Mouse (Mus musculus): ENCODE measurements around the gene Anapc11.

Anapc11 gene

DNA sequence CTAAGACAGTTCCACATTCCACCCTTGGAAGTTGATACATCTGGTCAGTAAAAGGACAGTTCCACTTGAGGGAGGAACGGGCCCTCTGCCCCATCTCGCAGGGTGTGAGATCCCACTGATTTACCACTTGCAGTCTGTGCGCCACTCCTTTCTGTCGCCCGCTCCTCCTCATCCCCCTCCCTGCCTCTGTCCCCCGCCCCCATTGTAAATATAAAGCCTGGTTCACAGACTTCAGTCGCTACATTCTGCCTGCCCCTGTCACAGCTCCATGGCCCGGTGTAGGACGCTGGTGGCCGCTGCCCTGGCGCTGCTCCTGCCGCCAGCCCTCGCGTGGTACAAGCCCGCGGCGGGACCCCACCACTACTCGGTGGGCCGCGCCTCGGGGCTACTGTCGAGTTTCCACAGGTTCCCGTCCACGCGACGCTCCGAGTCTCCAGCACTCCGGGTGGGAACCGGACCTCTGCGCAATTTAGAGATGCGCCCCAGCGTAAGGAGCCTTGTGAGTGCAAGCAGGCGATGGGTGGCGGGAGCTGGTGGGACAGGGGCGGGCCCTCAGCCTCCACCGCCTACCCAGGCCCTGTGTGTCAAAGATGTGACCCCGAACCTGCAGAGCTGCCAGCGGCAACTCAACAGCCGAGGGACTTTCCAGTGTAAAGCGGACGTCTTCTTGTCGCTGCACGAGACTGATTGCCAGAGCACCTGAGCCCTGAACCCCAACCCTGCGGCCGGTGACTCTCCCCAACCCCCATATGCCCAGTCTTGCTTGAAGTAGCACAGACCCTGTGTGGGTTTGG is 10.2 kb downstream of the Anapc11 start, which contains the start of gene Npb:
Gene Npb (plus strand): TSS at position 237 of the 794 bp plus-strand sequence.
- no peak for DNase-seq

DNA sequence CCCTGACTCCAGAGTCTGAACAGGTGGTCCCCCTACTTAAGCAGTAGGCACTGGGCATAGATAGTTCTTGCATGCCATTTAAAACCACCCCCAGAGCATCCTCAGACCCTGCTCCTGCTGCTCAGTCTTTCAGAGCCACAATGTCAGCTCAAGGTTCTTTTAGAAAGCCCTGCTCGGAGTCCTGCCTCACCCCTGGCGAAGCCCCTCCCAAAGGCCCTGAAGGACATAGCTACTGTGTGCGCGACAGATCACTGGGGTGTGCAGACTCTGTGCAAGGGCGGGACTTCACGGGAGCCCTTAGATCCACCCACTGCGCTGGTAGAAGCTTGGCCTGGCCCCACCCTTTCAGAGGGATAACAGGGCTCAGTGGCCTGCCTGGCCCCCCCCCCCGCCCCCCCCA is 11.0 kb downstream of the Anapc11 start:
- peak; percentile 11 for DNase-seq

DNA sequence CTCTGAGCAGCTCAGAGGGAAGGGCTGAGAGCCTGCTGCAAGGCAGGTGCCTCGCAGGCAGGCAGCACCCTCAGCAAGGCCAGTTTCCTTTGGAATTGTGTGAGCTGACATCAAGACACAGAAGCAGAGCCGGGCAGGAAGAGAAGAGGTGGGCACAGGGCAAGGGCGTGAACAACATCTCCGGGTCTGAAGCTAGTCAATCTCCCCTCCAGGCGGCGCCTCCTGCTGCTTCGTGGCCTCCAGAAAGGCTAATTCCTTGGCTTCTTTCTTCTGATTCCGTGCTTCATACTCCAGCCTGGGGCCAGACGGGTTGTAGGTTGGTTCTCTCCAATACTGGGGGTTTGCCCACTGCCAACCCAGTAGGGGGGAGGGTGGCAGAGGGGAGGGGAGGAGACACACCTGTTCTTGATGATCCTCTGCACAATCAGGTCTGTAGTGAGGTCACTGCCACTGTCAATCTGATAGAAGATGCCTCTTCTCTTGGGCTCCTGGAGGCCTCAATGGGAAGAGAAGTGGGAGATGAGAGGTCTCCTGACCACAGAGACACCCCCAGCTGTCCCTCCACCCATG is 12.3 kb downstream of the Anapc11 start:
- no peak for DNase-seq

DNA sequence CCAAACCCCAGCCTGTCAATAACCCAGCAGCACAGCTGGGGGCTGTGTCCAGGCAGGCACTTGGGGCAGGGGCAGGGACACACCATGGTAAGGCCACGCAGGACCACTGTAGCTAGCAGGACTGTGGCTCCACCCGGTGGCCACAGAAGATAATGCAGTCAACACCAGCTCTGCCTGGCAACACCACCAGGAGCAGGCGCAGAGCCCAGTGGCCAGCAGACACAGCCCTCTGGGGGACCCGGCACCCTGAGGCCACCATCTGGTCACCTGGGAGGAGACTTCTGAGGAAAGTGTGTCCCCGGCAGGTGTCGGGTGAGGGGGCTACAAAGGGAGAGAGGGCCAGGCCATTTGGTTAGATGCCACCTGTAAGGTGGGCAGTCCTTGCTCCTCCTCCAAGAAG is 14.5 kb downstream of the Anapc11 start:
- no peak for DNase-seq

DNA sequence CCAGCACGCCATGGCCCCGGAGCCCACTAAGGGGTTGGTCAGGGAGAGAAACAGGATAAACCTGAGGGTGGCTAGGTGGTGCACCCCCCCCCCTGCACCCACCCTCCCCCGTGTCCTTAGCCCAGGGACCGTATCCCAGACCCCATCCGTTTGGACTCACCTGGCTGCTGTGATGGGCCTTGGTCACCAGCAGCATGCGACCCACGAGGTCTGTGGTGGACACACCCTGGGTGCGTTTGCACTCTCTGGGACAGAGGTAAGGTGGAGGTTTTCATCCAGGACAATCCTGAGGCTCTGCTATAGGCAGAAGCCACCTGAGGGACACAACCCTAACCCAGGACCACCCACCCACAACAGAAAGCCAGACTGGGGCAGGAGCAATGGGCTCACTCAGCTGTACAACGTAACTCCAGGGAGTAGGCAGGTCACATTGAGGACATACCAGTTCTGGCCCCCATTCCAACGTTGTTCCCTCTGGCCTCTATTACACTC is 15.3 kb downstream of the Anapc11 start:
- DNase-seq: no peak

DNA sequence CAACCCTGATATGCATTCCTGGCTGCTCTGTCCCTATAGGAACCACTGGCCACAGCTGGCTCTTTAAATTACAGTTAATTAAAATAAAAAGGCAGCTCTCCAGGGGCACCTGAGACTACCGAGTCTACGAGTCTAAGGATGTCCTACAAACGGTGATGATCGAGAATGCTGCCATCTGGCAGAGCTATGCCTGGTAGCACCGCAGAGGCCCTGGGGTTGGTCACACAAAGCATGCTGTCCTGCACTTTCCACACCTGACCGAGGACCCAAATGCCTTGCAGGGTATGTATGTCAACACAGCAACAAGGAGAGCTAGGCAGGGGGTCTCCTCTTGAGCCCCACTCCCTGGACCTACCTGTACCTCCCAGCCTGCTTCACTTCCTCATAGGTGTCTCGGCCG is 15.8 kb downstream of the Anapc11 start:
- DNase-seq: no peak

DNA sequence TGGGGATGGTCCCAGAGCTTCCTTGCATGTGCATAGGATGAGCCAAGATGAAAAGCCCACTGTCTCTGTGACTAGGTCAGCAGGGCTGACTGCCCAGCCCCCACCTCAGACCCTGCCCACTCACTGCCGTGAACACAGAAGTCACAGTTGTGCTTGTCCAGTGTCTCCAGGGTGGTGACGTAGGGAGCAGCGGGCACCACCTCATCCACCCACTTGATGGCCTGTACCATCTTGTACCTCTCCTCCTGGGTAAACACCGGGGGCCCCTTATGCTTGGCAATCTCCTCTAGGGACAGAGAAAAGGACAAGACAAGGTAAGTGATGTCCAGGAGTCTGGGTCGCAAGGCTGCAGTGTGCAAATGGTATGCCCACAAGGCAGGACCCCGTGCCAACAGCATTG is 16.9 kb downstream of the Anapc11 start:
- DNase-seq: no peak

DNA sequence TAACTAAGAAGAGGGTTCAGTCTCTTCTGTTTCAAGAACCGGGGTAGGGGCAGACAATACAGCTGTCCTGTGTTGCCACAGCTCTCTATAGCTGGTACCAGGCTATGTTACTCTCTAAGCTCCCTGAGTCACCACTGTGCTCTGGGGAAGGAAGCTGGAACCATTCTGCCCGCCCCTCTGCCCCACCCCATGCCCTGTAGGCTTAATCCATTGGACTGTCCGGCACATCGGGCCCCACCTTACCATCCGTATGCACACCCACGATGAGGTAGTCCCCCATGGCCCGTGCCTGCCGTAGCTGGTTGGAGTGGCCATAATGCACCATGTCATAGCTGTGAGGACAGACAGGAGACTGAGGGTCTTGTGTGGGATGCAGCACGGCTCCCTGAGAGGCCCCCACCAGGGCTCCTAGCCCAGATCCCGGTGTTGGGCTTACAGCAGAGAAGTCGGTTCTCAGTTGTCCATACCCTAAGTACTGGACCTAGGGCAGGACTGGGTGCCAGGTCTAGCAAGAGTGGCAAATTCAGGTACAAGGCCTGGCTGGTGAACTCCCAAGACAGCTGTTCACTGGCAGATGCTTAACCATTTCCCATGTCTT is 17.5 kb downstream of the Anapc11 start:
- DNase-seq: no peak

DNA sequence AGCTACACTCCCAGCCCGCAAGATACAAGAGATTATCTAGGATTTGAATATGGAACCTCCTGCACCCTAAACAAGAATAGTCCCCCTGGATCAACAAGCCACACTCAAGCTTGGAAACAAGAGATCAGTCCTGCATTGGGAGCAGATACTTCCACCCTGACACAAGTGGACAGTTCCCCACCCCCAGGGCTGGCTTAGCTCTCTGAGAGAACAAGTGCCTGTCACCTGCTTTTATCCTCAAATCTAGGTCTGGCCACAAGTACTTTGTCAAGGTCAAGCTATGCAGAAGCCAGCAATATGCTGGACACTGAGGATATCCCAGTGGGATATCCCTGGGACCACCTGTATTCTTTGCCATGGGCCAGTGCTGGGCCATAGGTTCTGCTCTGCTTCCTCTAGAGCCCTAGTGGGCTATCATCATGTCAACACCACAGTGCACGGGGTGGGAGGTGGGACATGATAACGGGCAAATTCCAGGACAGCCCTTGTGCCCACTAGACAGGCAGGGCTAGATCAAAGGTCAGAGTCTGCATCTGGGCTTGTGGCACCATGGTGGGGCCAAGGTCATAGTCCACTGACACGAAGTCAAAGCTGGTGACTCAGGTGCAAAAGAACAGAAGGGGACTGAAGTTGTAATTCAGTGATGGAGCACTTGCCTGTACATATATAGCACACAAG is 18.5 kb downstream of the Anapc11 start:
- DNase-seq: no peak

DNA sequence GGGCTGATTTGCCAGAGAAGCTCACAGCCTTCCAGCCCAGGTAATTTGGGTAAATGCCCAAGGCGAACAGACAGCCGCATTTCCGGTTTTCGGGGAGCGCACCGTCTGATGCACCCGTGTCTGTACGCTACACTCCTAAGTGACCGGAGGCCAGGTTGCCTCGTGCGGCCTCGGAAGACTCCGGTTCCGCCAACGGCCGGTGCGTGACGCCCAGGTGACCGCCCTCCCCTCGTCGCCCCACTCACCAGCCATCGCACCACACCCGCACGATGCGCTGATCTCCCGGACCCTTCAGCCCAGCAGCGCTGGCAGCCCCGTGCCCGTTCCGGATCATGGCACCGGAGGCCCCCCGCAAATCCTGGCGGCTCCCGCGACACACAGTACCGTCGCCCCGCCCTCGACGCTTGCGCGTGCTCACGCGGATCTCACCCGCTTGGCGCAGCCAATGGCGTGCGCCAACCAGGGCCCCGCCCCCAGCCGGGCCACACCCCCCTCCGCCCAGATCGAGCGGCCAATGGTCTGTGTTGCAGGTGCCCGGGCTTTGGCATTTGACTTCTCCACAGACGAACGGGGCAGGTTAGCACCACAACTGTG is 19.4 kb downstream of the Anapc11 start, which contains the start of gene Pcyt2:
Gene Pcyt2 (minus strand): TSS at position 418 of the 594 bp plus-strand sequence.
- peak; percentile 92 for DNase-seq

DNA sequence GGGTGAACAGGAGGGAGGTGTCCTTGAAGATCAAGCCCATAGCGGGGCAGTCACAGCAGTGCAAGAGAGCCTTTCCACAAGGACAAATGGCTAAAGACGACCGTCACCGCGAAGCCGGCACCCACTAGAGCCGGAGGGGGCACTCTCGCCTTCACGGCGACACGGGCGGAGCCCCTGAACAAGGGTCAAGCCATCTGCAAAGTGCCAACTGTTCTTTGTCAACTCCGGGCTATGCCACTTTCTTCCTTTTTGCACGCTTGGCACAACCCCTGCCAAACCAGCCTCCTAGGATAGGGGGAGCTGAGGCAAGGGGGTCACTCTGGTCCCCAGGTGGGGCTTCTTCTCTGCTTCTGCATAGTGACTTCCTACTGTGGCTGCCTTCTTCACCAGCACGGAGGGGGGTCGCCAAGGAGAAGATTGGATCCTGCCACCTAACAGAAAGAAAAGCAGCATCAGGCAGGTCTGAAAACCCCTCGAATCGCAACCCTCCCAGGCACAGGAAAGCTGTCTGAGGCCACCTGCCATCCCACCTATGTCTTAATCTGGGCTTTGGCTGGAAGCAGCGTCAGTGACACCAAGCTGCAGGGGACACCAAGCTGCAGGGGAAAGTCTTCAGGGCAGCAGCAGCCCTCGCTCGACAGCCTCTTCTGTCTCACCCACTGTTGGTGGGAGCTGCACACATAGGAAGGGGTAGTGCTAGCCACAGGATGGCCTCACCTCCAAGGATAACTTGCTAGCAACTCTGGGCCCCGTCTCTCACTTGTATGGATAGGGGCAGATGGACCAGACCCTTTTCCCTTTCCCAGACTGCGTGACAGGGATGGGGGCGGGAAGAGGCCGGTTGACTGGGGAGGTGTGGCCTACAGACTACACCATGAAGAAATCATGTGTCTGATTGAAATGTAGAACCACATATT is 20.7 kb downstream of the Anapc11 start:
- no peak for DNase-seq

DNA sequence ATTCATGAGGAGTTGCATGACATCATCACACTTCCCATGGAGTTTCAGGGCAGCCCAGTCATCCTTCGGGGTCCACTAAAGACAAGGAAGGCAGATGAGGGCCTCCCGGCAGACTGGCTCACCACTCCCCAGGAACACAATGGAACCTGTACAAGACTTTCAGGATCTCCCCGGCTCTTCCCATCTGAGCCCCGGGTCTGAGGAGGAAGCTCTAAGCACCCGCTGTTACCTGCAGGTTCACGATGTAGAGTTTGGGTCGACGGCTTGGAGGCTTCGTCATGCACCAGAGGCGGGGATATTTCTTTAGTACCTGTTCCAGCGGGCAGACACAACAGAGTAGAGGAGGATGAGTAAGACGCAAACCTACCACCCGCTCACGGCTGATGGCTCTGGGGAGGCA is 22.0 kb downstream of the Anapc11 start:
- no peak for DNase-seq

DNA sequence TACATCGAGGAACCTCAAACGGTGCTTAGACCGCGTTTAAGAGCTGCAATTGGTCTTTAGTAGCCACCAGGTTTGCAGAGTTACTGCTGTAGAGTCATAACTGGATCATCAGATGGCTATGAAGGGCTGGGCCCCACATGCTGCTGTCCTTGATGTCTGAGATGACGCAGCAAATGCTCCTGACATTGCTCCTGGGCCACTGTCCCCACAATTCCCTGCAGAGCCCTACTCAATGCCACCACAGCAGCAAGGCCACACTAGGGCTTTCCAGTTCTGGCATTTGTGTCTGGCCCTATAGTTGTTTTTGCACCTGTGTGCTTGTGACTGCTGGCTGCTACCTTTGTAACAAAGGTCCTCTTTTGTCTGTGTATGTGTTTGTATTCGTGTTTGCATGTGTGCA is 24.6 kb downstream of the Anapc11 start:
- no peak for DNase-seq

DNA sequence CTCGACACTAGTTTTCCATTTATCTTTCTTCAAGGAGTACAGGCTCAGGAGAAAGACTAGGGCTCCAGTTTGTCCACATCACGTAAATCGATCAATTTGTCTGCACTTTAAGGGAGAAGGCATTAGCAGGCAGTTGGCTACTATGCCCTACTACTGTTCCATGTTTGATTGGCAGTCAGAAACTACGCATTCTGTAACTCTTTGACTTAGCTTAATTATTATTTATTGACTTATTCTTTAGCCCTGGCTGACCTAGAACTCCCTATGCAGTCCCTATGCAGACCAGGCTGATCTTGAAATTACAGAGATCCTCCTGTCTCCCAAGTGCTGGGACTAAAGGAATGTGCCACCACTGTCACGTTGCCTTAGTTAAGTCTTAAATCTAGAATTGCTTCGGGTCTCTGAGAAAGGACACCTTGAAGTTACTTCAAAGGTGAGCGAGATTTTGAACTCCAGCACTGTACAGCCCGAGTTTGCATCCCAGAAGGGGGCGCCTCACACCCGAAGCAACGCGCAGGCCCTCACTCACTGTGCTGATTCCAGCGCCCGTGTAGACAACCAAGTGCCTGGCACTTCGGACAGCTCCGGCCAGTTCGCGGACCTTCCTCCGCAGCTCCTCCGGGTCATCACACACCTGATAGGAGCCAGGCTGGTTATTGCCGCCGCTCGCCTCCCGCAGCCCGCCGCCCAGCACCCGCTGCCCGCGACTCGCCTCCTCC is 25.9 kb downstream of the Anapc11 start:
- no peak for DNase-seq

DNA sequence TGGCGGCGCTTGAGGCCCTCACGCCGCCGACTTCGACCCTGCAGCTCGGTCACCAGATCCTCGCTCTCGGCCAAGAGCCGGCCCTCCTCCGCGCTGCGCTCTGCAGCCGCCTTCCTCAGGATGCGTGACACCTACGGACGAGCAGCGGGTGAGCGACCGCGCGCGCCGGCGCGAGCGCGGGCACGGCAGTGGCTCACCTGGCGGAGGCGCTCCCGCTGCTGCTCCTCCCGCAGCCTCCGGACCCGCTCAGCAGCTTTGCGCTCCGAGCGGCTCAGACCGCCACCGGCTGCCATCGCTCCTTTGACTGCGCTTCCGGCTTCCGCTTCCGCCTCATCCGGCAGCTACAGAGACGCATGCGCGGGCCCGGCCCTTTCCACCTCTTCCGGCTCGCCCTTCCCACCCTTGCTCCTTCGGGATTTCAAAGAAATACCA is 26.5 kb downstream of the Anapc11 start:
- DNase-seq: peak; percentile 84

DNA sequence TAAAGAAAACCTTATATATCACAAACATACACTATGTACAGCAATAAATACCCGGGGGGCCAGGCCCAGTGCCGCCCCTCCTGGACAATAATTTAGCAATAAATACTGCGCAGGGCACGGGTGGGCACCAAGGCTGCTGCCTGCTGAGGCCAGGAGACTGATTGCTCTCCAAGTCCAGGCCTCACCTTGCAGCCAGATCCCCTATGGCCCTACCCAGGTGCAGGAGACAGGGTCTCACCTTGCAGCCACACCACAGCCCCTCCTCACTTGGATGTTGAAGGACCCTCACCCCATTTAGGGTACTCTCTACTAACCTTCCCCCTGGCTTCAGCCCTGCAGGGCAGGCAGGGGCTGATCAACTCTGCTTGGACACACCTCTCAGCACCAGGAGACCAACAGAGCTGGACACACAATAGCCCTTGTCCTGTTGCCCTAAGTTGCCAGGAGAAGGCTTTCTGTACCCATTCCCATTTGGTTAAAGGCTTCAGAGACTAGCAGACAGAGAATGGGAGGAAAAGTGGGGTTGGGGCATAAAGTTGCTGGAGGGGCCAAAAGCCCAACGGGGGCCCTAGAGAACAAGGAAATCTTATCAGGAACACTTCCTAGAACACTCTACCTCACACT is 27.0 kb downstream of the Anapc11 start, which contains the start of gene Sirt7:
Gene Sirt7 (minus strand): TSS at position 89 of the 624 bp plus-strand sequence.
- DNase-seq: no peak

DNA sequence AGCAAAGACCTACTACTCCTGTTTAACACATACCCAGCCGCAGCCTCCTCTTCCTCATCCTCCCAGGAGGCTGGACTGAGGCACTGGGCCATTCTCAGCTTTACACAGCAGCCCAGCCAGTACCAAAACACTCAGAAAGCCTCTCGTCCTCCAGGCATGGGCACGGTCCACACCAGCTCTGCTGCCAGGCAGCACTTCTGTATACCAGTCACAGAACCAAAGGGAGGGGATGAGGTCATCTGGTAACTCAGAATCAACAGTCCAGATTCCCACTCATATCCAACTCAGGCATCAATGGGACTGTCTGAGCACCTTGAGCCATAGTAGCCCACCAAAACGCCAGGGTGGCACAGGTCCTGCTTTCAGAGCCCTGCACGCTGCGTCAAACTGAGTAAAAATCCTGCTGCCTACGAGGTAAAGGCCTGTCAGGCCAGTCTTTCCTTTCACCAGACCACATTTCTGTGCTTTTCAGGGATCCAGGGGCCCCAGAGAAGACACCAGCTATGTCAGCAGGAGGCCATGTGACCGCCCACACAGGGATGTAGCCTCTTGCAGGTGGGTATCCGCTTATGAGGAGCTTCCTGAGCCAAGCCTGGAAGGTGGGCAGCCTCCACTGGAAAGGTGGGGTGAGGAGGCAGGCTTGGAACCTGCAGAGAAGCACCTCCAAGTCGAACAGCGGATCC is 28.7 kb downstream of the Anapc11 start:
- no peak for DNase-seq

DNA sequence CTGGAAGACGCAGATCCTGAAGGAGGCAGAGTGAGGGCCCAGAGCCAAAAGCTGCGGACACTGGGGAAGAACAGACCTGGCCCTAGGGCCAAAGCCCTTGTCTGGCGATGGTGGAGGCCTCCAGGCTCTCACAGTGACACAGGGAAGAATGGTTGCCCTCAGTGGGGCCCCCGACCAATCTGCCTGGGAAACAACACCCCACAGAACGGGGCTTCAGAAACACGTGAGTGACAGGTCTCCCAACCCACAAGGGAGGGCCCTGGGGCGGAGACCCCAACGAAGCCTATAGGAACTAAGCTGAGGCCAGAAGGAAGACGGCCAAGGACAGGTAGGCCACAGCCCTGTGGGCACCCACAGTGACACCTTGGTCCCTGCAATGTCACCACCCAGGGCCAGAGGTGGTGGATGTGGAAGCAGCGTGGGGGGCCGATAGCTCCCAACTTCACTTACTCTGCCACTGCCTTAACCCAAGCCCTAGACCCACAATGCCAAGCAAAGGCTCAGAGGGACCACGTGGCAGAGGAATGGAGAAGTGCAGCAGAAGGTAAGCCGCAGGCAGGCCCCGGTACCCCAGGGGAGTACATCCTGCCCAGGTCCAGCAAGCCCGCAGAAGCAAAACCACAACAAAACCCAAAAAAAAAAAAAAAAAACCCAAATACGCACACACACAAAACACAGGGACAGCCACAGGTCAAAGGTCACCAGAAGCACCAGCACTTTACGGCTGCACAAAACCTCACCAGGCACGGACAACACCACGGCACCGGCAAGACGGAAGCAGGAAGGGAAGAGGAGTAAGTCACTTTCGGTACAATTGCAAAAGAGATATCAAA is 29.5 kb downstream of the Anapc11 start:
- DNase-seq: no peak
